Mouse (Mus musculus): ENCODE data around the gene March5. TPM values are rescaled to one million over a fixed set of nuclear protein-coding genes. Genes with fewer than 3 reads are reported as not detected.

March5 gene
- polyA plus RNA-seq, 1 experiment from 2014 or later, result 102 TPM

DNA sequence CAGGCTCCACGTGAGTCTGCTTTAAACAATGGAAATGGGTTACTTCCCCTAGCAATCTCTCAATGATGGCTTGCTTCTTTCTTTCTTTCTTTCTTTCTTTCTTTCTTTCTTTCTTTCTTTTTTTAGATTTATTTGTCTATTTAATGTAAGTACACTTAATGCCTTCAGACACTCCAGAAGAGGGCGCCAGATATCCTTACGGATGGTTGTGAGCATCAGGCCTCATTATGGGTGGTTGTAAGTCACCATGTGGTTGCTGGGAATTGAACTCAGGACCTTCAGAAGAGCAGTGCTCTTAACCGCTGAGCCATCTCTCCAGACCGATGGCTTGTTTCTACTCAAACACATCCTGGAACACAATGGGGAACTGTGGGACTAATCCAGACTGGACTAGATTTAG lies 33.9 kb downstream of the March5 start:
- ATAC-seq (ENCODE audit: low read depth) (no peak), DNase-seq (ENCODE audit: low spot score) (no peak)
- Histone ChIP-seq H3K36me3 (ENCODE audit: control insufficient read depth, insufficient read depth, low read length) (no peaks in the 10 kb centered on the region), H3K27me3 (replicated peaks; ENCODE audit: control insufficient read depth, insufficient read depth, low read length) (peaks cover 8% of the 10 kb centered on the region), H3K27ac (replicated peaks; ENCODE audit: low read depth, low read length) (no peak overlapping the region), H3K4me1 (ENCODE audit: control insufficient read depth, insufficient read depth, low read length) (no peaks in the 10 kb centered on the region), H3K9ac (ENCODE audit: low read depth, low read length) (no peak overlapping the region), H3K4me3 (ENCODE audit: low read depth, low read length) (no peak overlapping the region), H3K9me3 (ENCODE audit: control insufficient read depth, low read length) (no peaks in the 10 kb centered on the region), H3K4me2 (ENCODE audit: low read depth, low read length) (no peak overlapping the region)
- 70% methylated on average over 5 of the region's 5 CpGs for WGBS

DNA sequence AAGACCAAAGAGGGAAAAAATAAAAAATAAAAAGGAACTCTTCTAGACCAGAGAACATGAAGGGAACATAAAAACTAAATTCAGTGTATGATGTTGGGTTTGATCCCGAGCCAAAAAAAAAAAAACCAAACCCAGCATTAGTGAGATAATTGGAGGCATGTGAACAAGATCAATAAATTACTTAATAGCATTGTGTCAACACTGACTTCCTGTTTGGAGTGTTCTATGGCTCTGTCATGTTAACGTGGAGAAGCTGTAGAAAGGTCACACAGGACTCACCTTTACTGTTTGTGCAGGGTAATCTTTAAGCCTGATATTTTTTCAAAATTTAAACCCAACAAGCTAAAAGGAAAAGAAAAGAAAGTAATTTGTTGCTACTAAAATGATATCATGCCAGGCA lies 35.4 kb downstream of the March5 start:
- 31% methylated on average over 2 of the region's 2 CpGs for WGBS
- no peak overlapping the region for H3K4me3 ChIP-seq (ENCODE audit: low read depth, low read length)
- no peak for ATAC-seq (ENCODE audit: low read depth)
- H3K36me3 ChIP-seq (ENCODE audit: control insufficient read depth, insufficient read depth, low read length), result no peaks in the 10 kb centered on the region
- H3K4me2 ChIP-seq (ENCODE audit: low read depth, low read length), result no peak overlapping the region
- H3K9ac ChIP-seq (ENCODE audit: low read depth, low read length), result no peak overlapping the region
- no peaks in the 10 kb centered on the region for H3K4me1 ChIP-seq (ENCODE audit: control insufficient read depth, insufficient read depth, low read length)
- no peak overlapping the region for H3K27ac ChIP-seq (replicated peaks; ENCODE audit: low read depth, low read length)
- DNase-seq (ENCODE audit: low spot score), result no peak
- H3K27me3 ChIP-seq (replicated peaks; ENCODE audit: control insufficient read depth, insufficient read depth, low read length), result no peaks in the 10 kb centered on the region
- no peaks in the 10 kb centered on the region for H3K9me3 ChIP-seq (ENCODE audit: control insufficient read depth, low read length)

DNA sequence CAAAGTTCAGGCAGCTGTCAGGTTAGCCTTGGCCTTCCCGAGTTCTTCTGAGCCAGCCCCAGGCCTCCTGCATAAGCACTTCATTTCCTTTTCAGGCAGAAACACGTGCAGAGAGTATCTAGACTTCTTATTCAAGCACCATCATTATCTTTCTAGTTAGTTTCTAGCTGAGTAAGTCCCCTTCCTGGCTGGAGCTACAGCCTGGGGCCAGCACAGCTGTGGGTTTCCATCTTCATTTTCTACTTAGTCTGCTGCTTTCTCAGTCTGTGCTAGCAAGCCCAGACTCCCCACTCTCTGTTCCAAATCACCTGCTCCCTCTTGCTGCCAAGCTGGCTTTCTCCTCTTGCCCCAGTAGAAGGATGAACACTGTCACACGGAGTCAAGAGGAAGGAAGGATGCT lies 39.5 kb downstream of the March5 start:
- H3K27me3 ChIP-seq (replicated peaks; ENCODE audit: control insufficient read depth, insufficient read depth, low read length), result no peaks in the 10 kb centered on the region
- H3K36me3 ChIP-seq (ENCODE audit: control insufficient read depth, insufficient read depth, low read length), result no peaks in the 10 kb centered on the region
- H3K27ac ChIP-seq (replicated peaks; ENCODE audit: low read depth, low read length), result no peak overlapping the region
- ATAC-seq (ENCODE audit: low read depth) (no peak), DNase-seq (ENCODE audit: low spot score) (no peak)
- H3K4me1 ChIP-seq (ENCODE audit: control insufficient read depth, insufficient read depth, low read length), result no peaks in the 10 kb centered on the region
- H3K4me2 ChIP-seq (ENCODE audit: low read depth, low read length), result no peak overlapping the region
- no peaks in the 10 kb centered on the region for H3K9me3 ChIP-seq (ENCODE audit: control insufficient read depth, low read length)
- 39% methylated on average over 3 of the region's 3 CpGs for WGBS
- no peak overlapping the region for H3K9ac ChIP-seq (ENCODE audit: low read depth, low read length)
- H3K4me3 ChIP-seq (ENCODE audit: low read depth, low read length), result no peak overlapping the region

DNA sequence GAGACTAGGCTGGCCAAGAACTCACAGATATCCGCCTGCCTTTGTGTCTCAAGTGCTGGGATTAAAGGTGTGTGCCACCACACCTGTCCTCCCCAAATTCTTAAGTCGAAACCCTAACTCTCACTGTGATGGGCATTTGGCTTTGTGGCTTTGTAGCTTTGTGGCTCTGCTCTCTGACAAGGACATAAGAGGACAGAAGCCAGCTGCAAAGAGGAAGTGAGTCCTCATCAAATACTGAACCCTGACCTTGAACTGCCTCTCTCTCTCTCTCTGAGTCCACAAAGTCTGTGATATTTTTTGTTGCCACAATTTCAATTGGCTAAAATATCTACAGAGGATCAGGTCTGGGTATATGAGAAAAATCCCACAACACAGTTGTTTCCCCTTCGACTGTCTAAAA lies 40.9 kb downstream of the March5 start:
- no peak overlapping the region for H3K4me3 ChIP-seq (ENCODE audit: low read depth, low read length)
- DNase-seq (ENCODE audit: low spot score) (no peak), ATAC-seq (ENCODE audit: low read depth) (no peak)
- no peak overlapping the region for H3K4me2 ChIP-seq (ENCODE audit: low read depth, low read length)
- H3K36me3 ChIP-seq (ENCODE audit: control insufficient read depth, insufficient read depth, low read length), result no peaks in the 10 kb centered on the region
- no peaks in the 10 kb centered on the region for H3K27me3 ChIP-seq (replicated peaks; ENCODE audit: control insufficient read depth, insufficient read depth, low read length)
- 77% methylated on average over 3 of the region's 3 CpGs for WGBS
- no peak overlapping the region for H3K27ac ChIP-seq (replicated peaks; ENCODE audit: low read depth, low read length)
- H3K4me1 ChIP-seq (ENCODE audit: control insufficient read depth, insufficient read depth, low read length), result no peaks in the 10 kb centered on the region
- no peaks in the 10 kb centered on the region for H3K9me3 ChIP-seq (ENCODE audit: control insufficient read depth, low read length)
- no peak overlapping the region for H3K9ac ChIP-seq (ENCODE audit: low read depth, low read length)

DNA sequence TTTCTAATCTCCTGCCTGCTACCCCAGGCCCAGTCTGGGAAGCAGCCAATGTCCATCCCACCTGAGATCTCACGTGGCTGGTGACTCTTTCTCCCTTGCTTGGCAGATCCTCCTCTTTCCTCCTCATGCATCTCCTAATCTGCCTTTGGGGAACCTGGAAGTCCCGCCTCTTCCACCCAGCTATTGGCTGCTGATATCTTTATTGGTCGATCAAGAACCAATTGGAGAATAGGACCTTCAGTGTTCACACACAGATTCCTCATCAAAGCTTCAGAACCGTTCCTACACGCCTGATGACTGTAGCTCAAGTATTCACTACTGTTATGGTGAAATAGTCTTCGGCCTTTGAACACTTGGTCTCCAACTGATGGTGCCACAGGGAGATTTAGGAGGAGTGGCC lies 44.8 kb downstream of the March5 start:
- H3K36me3 ChIP-seq (ENCODE audit: control insufficient read depth, insufficient read depth, low read length), result no peaks in the 10 kb centered on the region
- H3K9me3 ChIP-seq (ENCODE audit: control insufficient read depth, low read length), result no peaks in the 10 kb centered on the region
- no peak overlapping the region for H3K9ac ChIP-seq (ENCODE audit: low read depth, low read length)
- H3K27me3 ChIP-seq (replicated peaks; ENCODE audit: control insufficient read depth, insufficient read depth, low read length), result no peaks in the 10 kb centered on the region
- H3K4me2 ChIP-seq (ENCODE audit: low read depth, low read length), result no peak overlapping the region
- no peak for ATAC-seq (ENCODE audit: low read depth)
- no peak overlapping the region for H3K27ac ChIP-seq (replicated peaks; ENCODE audit: low read depth, low read length)
- no peaks in the 10 kb centered on the region for H3K4me1 ChIP-seq (ENCODE audit: control insufficient read depth, insufficient read depth, low read length)
- 64% methylated on average over 6 of the region's 6 CpGs for WGBS
- H3K4me3 ChIP-seq (ENCODE audit: low read depth, low read length), result no peak overlapping the region
- no peak for DNase-seq (ENCODE audit: low spot score)

DNA sequence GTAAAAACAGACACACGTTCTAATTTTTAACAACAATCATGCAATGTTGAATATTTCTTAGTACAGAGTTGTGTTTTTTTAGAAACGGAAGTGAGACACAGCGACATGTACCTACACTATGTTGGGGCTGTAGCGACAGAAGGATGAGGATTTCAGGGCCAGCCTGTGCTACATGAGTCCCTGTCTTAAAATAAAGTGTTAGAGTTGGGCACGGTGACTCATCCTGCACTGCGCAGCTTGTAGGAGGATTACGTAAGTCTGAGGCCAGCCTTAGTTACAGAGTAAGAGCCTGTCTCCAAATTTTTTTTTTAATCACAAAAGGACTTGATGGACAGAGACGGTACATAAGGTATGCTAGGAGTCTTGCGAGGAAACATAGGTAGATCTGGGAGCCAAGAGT lies 48.0 kb downstream of the March5 start:
- no peaks in the 10 kb centered on the region for H3K9me3 ChIP-seq (ENCODE audit: control insufficient read depth, low read length)
- WGBS, result 89% methylated on average over 9 of the region's 9 CpGs
- DNase-seq (ENCODE audit: low spot score) (no peak), ATAC-seq (ENCODE audit: low read depth) (no peak)
- H3K27ac ChIP-seq (replicated peaks; ENCODE audit: low read depth, low read length), result no peak overlapping the region
- no peak overlapping the region for H3K9ac ChIP-seq (ENCODE audit: low read depth, low read length)
- H3K4me1 ChIP-seq (ENCODE audit: control insufficient read depth, insufficient read depth, low read length), result no peaks in the 10 kb centered on the region
- no peaks in the 10 kb centered on the region for H3K36me3 ChIP-seq (ENCODE audit: control insufficient read depth, insufficient read depth, low read length)
- H3K27me3 ChIP-seq (replicated peaks; ENCODE audit: control insufficient read depth, insufficient read depth, low read length), result no peaks in the 10 kb centered on the region
- H3K4me3 ChIP-seq (ENCODE audit: low read depth, low read length), result no peak overlapping the region
- no peak overlapping the region for H3K4me2 ChIP-seq (ENCODE audit: low read depth, low read length)

DNA sequence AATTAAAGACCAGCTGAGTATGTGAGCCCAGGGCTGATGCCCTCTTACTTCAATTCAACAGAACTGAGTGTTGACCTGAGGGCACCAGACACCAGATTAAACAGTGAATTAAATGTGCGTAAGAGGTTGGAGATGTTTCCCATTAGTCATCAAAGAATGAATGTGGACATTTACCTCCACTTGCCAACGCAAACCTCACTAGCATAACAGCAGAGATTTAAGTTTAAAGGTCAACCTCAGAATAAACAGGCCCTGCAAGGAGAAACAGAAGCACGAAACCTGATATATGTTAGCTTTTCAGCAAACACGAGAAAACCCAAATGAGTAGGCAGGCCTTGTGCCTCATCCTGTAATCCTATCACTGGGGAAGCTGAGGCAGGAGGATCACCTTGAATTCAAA lies 55.0 kb downstream of the March5 start:
- WGBS, result 28% methylated on average over 4 of the region's 4 CpGs
- H3K9me3 ChIP-seq (ENCODE audit: control insufficient read depth, low read length), result no peaks in the 10 kb centered on the region
- ATAC-seq (ENCODE audit: low read depth) (no peak), DNase-seq (ENCODE audit: low spot score) (no peak)
- H3K27me3 ChIP-seq (replicated peaks; ENCODE audit: control insufficient read depth, insufficient read depth, low read length), result no peaks in the 10 kb centered on the region
- H3K36me3 ChIP-seq (ENCODE audit: control insufficient read depth, insufficient read depth, low read length), result no peaks in the 10 kb centered on the region
- no peak overlapping the region for H3K27ac ChIP-seq (replicated peaks; ENCODE audit: low read depth, low read length)
- no peaks in the 10 kb centered on the region for H3K4me1 ChIP-seq (ENCODE audit: control insufficient read depth, insufficient read depth, low read length)
- H3K9ac ChIP-seq (ENCODE audit: low read depth, low read length), result no peak overlapping the region
- H3K4me3 ChIP-seq (ENCODE audit: low read depth, low read length), result no peak overlapping the region
- no peak overlapping the region for H3K4me2 ChIP-seq (ENCODE audit: low read depth, low read length)

DNA sequence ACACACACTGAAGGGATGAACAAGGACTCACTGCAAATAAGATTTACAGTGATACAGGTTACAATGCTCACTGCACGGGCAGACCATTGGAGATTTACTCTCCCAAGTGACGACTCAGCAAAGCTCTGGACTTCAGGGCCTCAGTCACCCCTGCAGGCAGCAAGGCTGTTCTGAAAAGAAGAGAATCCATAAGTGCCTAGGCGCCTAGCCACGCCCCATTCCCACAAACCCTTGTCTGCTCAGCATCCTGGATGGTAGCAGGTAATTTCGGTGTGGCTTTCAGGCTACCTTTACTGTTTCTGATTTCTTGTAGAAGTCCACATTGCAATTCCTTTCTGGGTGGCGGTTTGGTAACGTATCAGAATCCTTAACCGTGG lies 56.2 kb downstream of the March5 start:
- no peaks in the 10 kb centered on the region for H3K9me3 ChIP-seq (ENCODE audit: control insufficient read depth, low read length)
- H3K27ac ChIP-seq (replicated peaks; ENCODE audit: low read depth, low read length), result no peak overlapping the region
- H3K4me3 ChIP-seq (ENCODE audit: low read depth, low read length), result no peak overlapping the region
- H3K4me2 ChIP-seq (ENCODE audit: low read depth, low read length), result no peak overlapping the region
- DNase-seq (ENCODE audit: low spot score) (no peak), ATAC-seq (ENCODE audit: low read depth) (no peak)
- H3K27me3 ChIP-seq (replicated peaks; ENCODE audit: control insufficient read depth, insufficient read depth, low read length), result no peaks in the 10 kb centered on the region
- 71% methylated on average over 8 of the region's 8 CpGs for WGBS
- no peaks in the 10 kb centered on the region for H3K4me1 ChIP-seq (ENCODE audit: control insufficient read depth, insufficient read depth, low read length)
- H3K9ac ChIP-seq (ENCODE audit: low read depth, low read length), result no peak overlapping the region
- no peaks in the 10 kb centered on the region for H3K36me3 ChIP-seq (ENCODE audit: control insufficient read depth, insufficient read depth, low read length)

DNA sequence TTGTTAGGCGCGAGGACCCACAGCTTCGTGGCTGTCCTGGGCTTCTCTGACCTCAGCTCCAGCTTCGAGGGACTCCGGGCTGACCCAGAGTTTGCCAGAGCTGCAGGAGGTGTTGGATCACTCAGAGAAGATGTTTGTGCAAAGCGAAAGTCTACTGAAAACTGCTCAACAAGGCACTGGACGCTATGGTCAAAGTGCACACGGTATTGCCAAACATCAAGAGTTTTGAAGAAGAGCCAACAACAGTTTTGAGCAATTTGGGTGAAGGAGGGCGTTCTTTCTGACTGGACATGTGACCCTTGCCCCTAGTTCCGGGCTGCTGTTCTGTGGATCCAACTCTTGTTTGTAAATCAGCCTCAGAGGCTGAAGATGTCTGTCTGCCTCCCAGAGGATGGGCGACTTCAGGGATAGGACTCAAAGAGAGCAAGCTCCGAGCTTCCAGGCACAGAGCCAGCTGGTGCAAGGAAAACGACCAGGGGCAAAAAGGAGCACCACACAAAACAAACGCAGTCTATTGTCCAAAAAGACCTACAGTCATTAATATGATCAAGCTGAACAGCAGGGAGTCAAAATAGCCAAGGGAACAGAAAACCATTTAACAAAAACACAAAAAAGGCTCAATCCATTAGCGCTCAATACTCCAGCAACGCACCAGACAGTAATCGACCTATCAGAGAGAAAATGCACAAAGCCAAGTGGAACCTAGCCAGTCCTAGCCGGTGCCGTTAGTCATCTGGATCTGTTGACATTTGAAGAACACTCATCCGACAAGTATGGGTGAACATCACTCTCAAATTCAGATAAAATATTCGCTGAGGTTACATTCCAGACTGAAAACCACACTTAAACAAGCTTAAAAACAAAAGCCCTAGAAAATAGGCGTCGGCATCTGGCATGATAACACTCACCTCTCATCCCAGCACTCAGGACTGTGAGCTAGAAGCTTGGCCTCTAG lies 56.9 kb downstream of the March5 start:
- Histone ChIP-seq H3K9me3 (ENCODE audit: control insufficient read depth, low read length) (no peaks in the 10 kb centered on the region), H3K4me3 (ENCODE audit: low read depth, low read length) (no peak overlapping the region), H3K9ac (ENCODE audit: low read depth, low read length) (no peak overlapping the region), H3K27me3 (replicated peaks; ENCODE audit: control insufficient read depth, insufficient read depth, low read length) (no peaks in the 10 kb centered on the region), H3K36me3 (ENCODE audit: control insufficient read depth, insufficient read depth, low read length) (peaks cover 2% of the 10 kb centered on the region; the same call in 1 of the 2 replicates), H3K4me1 (ENCODE audit: control insufficient read depth, insufficient read depth, low read length) (no peaks in the 10 kb centered on the region), H3K27ac (replicated peaks; ENCODE audit: low read depth, low read length) (no peak overlapping the region), H3K4me2 (ENCODE audit: low read depth, low read length) (no peak overlapping the region)
- no peak for ATAC-seq (ENCODE audit: low read depth)
- DNase-seq (ENCODE audit: low spot score), result peak; percentile 24
- 59% methylated on average over 23 of the region's 23 CpGs for WGBS

Data from embryonic facial prominence, embryonic 14.5 days (tissue).